Mouse (Mus musculus) naive thymus-derived CD4-positive, alpha-beta T cell, adult 5 months (primary cell): ENCODE results near the gene Cyp3a25. TPM values are rescaled to one million over a fixed set of nuclear protein-coding genes. Genes with fewer than 3 reads are reported as not detected.

Source experiments
- polyA plus RNA-seq: library from polyadenylated mRNA; unstranded; fragments of 100-300 nt; shearing (Covaris generic); gene quantifications from one replicate; pipeline ENCODE4 v1.2.1, GENCODE M21; 2017

Gene Cyp3a25
- polyA plus RNA-seq = not detected

GRCm38 (mm10) chr5:146009509-146009908, at the start of gene Cyp3a25:
TSS of gene Cyp3a25 (minus strand) at chr5:146009618.

Other genes starting within 250 kb of the Cyp3a25 start
- gene Cyp3a44, start 203.7 kb downstream of the Cyp3a25 start, polyA plus RNA-seq = not detected
- not detected for gene Cyp3a11, start 129.7 kb downstream of the Cyp3a25 start, polyA plus RNA-seq
- not detected for gene Cyp3a59, start 69.6 kb upstream of the Cyp3a25 start, polyA plus RNA-seq
- not detected for gene Gm5565, start 150.9 kb upstream of the Cyp3a25 start, polyA plus RNA-seq
- not detected for gene Gm6309, start 161.1 kb upstream of the Cyp3a25 start, polyA plus RNA-seq
- not detected for gene 1700001J03Rik, start 175.7 kb upstream of the Cyp3a25 start, polyA plus RNA-seq
- 80.4 TPM for gene Rnf6, start 211.9 kb upstream of the Cyp3a25 start, polyA plus RNA-seq
- gene Cdk8, start 221.6 kb upstream of the Cyp3a25 start, polyA plus RNA-seq = 15.9 TPM